Mouse (Mus musculus): ENCODE measurements around the gene Zfhx3.

Gene Zfhx3

DNA sequence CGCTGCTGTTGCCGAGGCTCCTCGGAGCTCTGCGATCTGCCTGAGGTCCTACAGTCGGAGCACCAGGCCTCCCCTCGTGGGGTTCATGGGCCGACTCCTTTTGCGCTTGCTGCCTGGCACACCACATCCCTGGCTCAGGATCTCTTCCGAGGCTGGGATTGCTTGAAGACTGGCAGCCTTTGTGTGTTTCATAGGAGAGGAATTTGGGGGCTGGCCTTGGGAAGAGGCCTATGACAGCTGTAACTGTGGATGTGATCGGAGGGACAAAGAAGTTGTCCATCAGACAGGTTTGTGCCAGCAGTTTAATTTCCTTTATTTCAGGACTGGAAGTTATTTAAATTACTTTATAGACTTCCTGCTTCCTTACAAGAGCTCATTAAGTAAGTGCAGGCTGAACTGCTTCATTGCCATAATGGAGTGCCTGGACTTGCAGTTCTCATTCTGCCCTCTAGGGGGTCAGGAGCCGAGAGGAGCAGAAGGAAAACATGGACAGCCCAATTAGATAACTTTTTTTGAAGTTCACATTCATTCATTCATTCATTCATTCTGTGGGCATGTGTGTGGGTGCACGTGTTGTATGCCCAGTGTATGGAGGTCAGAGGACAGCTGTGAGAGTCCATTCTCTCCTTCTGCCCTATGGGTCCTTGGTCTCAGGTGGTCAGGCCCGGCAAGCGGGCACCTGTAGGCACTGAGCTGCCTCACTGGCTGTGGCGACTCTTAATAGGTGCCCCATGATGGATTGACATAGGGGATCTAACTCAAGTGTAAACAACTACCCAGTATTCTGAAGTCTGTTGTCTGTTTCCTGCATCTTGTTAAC lies 817.3 kb downstream of the Zfhx3 start:
- DNase-seq, result peak; percentile 61 to 62

DNA sequence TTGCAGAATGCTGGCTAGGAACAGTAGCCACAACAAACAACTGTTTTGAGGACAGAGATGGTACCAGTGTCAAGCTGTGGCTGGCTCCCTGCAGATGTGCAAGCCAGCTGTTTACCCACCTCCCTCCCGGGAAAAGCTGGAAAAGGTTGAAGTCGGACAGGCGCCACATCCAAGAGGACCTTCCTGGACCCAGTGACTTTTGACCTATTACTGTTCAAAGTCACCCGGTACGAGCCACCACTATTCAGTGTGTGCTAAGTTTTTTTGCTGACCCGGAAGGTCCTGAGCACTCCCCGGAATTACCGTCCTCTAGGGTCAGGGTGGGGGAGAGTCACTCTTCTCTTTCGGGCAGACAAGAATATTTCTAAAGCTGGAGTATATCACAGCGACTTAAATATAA lies 818.3 kb downstream of the Zfhx3 start:
- DNase-seq, result no peak

DNA sequence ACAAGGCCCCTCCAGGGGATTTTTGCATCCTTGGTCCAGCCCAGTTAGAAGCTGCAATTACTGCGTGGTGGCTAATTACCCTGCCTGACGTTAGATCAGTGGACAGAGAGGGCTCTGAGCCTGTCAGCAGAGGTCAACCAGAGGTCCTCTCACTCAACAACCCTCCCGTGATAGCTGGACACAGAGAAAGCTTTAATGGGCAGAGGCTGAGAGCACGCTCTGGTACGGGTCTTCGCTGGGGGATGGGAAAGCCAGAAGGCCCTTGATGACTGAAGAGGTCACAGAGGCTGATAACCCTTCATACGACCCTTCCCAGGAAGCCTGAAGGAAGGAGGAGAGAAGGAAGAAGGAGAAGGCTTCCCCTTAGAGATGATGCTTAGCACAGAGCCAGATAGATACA lies 820.1 kb downstream of the Zfhx3 start:
- DNase-seq, result no peak

DNA sequence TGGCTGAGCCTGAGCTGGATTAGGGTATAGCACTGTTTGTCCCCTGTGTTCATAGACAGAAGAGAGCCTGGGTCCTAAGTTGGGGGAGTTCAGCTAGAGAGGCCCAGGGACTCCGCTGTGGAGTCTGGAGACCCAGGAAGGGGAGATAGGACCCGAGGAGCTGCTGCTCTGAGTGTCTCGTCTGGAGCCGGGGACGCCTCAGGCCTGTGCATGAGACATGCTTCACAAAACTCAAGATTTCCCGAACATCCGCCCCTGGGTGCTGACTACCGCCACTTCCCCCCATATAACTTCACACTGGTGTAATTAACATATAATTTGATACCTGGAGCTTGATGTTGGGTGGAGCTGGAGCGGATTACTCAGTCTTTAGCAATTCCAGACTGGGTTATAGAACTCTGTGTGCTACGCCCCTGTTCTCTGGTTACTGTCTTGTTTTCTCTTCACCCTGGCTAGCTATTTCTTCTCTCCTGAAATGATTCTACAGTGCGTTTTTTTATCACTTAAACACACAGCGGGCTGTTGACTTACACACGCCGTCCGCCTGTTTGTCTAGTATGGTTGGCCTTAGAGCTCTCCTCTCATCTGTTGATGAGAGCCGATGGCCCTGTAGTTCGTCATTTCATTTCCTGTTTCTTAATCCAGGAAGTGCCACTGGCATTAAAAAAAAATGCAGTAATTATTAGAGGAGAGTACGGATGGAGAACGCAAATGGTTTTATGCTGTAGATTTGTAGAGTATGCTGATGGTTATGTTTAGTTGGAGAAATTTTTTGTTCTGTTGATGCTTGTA lies 822.2 kb downstream of the Zfhx3 start:
- DNase-seq, result no peak

DNA sequence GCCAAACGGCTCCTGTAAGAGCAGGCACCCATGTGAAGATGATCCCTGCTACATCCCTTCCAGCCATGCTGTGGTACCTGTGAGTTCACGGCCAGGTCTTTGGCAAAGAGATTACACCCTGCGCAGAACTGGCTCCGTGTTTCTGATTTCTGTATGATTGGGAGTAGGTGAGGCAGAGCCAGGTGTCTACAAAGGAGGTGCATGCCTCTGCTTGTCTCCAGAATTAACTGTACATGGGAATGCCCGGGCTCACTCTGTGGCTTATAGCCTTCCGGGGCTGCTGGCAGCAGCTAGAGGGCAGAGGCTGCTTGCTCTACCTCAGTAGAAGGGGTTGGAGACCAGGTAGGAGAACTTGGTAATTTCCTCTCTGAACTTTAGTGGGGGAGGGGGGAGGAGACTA lies 823.7 kb downstream of the Zfhx3 start:
- DNase-seq, result no peak

DNA sequence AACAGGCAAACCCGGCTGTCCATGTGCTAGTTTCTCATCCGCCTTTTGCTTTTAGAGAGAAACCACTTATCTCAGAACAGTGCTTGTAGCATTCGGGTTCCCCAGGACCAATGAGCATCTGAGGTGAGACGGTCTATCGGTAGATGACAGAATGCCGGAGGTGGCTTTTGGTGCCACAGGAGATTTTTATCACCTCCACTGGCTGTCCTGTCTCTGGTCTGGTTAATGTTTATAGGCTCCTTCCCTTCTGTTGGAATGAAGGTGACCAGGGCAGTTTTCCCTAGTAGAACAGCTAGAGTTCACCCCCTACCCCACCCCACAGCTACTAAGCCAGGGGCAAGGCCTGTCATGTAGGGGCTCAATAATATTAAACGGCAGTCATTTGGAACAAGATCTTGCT lies 825.6 kb downstream of the Zfhx3 start:
- DNase-seq, result no peak

DNA sequence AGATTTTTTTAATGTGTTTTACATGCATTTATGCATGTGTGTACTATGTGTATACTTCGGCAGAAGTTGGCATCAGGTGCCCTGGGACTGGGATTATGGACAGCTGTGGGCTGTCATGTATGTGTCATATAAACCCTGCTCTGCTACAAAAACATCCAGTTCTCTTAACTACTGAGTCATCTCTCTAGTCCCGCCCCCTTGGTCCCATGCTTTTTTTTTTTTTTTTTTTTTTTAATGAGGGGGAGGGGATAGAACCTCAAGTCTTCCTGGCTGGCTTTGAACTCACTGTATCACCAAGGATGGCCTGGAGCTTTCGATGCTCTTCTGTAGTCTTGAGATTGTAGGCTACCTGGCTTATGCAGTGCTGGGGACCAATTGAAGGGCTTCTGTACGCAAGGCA lies 827.9 kb downstream of the Zfhx3 start:
- no peak for DNase-seq

DNA sequence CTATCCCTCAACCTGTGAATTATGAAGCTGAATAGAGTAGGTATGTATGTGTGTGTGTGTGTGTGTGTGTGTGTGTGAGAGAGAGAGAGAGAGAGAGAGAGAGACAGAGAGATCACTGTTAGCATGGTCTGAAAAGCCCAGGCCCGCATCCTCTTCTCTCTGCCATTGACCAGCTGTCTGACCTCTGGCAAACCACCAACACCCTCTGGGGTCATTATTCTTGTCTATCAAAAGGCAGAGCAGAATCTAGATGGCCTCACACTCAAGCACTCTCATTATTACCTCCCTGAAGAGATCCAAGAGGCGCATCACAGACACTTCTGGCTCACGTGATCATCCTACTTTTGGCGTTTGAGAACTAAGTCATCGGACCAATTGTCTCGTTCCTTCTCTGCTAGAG lies 831.0 kb downstream of the Zfhx3 start:
- no peak for DNase-seq

DNA sequence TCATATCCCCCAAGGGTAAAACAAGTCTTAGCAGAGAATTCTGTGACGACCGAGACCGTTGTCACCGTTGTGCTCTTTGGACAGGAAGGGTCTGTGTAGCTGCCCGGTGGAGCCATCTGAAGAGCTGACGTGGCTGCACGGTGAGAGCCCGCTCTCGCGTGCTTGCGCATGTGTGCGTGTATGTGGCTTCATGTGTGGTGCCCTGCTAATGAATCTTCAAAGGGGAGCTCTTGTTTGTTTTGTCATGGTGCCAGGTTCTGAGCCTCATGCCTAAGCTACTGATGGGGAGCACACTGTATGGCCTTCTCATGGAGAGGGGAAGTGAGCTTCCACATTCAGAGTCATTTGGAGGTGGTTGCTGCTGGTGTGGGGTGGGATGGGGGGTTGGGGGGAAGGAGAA lies 835.6 kb downstream of the Zfhx3 start:
- DNase-seq, result no peak

DNA sequence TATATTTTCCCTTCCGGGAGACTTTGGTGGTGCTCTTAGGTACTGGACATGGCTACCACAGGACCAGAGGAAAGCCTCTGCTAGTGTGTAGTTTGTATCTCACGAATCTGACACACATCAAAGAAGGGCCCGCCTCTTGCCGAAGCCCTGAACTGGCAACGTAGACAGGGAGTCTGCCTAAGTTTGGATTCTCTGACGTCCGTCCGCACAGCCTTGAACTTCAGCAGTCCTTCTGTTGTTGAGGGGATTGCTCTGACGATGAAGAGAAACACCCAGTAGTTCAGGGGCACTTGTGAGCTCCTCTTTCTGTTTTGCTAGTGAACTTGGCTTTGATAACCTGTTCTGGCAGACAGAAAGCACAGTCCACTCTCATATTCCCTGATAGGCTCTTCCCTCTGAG lies 836.1 kb downstream of the Zfhx3 start:
- no peak for DNase-seq

DNA sequence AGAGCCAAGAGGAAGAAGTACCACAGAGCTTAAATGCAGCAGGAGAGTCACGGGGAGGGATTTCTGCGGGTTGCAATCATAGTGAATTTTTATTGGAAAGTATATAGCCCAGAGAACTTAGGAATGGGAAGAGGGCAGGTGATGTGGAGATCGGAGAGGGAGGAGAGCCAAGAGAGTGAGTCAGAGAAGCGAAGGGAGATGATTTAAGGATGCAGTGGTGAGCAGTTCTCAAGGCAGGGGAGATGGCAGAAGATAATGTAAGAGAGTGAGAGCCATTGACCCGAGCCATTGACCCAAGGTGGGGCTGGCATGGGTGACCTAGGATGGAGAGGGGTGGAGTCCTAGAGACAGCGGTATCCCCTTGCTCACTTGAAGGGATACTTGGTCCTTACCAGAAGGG lies 838.3 kb downstream of the Zfhx3 start:
- no peak for DNase-seq

DNA sequence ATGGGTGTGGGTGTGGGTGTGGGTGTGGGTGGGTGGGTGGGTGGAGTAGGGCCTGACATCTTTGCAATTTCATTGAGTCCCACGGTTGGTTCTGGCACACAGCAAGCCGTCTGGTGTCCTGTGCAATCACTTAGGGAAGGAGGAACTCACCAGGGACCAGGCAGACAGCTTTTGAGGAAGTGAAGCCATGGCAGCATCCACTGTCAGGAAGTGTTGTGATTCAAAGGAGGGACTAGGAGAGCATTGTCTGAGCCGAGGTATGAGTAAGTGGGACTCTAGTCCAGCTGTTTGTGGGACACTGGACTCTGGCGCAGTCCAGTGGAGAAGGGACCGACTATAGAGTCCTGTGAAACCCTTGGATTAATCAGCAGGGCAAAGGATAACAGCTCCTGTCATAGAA lies 838.7 kb downstream of the Zfhx3 start:
- no peak for DNase-seq

DNA sequence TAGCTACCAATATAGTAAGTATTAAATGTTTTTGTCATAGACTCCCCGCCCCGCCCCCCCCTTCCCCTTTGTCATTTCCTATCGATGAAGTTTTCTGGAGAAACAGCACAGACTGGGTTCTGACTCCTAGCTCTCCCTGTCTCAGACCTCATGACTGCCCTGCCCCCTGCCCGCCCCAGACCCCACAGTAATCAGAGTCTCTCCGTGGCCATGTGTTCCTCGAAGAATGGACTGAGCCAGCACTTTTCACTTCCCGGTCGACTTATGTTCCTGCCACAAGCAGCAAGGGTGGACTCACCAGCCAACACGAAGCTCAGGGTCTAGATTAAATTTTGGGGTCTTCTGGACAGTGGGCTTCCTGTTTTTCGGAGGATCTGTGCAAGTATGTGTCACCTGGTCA lies 840.7 kb downstream of the Zfhx3 start:
- DNase-seq, result no peak

DNA sequence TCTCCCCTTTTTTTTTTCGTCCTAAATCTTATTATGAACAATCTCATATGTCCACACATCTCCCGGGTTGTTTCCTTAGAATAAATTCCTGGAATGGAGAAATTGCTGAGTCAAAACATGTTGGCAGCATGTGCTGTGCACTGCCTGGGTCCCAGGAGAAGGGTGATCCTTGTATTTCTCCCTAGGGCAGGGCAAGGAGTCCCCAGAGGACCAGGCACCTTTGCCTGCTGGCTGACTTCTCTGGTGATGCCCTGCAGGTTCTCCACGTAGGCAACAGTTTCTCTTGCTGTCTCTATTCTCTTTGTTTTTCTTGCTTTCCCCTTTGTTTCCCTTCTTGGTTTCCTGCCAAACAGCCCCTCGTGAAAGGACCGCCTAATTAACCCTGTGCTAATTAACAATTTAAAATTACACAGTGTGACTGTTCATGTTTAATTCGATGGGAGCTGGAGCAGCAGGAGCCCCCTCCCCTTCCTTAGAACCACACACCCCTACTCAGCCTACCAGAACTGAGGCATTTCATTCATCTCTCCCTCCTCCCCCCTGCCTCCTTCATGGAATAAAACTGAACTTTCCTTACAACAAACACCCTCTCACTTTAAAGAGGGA lies 845.8 kb downstream of the Zfhx3 start:
- DNase-seq, result no peak

DNA sequence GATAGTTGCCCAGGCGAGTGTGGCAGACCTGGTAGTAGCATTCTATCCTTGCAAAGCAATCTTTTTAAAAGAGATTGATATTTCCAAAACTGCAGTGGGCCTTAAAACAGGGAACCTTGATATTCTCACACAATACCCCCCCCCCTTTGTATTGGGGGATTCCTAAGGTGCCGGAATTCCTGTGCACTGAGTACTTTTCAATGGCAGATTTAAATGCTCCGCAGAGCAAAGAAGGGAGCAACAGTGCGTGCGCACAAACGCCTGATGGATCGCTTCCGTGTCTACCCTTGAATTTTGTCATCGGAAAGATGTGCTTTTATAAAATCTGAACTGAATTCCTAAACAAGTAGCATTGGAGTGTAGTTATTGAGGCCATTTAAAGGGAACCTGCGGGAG lies 846.3 kb downstream of the Zfhx3 start:
- no peak for DNase-seq

DNA sequence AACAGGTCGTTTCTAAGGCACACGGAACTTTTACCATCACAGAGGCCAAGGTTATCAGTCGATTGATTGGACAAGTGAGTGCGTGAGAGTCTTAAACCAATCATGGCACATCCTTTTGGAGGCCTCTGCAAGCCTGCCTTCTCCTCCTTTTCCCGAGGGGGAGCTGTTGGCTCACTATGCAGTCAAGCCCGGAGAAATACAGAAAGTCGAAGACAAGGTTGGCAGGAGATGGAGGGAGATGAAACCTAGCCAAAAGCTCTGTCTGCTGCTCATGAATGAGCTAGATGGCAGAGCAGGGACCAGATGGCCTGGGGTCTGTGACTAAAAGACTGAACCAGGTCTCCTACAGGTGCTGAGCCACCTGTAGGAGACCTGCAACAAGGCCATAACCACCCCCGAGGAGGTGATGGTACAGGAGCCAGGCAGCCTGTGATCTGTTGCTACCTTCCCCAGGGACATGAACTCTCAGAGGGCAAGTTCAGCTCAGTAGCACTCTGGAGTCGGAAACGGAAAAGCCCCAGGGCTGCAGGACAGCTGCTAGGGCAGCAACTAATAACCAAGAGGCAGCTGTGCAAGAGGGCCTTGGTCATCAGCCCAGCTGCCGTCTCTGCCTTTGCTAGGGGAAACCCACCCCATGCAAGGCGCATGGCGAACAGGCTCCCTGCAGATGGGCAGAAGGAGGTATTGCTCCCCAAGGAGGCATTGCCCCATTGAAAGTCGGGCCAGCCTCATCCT lies 848.3 kb downstream of the Zfhx3 start:
- no peak for DNase-seq

DNA sequence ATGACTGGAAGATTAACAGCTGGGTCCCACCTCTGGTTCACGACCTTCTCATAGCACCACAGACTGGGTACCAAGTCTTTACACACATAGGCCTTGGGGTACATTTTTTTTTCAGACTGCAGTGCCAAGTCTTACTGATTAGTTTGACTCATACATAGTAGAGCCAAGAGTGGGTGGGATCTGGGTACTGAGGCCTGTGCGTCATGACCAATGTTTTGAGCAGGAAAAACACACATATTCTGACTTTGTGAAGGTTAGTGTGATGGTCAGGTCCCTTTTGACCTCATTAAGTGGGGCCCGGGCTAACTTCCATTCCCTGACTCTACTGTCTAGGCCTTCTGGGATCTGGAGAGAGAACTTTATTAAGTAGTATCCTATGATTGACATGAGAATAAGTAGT lies 853.6 kb downstream of the Zfhx3 start:
- DNase-seq, result no peak

DNA sequence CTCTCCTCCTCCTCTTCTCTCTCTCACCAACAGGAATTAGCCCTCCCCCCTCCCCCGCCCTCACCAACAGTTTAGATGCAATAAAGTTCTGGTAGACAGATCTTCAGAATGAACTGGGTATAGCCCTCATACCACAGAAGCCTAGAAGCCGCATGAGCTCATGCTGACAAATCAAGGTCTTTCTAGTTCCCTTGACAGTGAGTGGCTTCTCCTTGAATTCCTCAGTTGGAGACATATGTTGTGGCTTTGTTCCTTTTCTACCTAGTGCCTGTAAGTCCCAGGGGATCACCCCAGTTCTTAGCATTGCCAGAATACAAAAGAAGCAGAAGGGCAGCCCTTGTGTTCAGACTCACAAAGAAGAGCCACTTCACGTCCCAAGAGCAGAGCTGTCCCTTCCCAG lies 854.4 kb downstream of the Zfhx3 start:
- DNase-seq, result no peak

DNA sequence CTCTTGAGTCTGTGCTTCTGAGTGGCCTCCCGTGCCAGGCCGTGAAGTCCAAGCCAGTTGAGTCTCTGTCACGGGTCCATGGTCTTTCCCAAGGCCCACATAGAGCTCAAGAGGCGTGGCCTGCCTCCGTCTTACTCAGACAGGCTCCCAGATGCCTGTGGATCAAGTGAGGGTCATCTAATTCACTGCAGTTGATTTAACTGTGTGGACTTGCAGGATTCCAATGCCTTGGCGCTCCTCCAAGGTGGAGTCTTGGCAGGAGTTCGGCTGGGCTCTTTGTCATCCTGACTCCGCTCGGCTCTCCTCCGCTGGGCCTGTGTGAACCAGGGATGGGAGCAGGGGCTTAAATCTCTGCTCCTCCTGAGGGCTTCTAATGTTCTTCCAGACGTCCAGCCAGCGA lies 855.6 kb downstream of the Zfhx3 start:
- DNase-seq, result no peak

DNA sequence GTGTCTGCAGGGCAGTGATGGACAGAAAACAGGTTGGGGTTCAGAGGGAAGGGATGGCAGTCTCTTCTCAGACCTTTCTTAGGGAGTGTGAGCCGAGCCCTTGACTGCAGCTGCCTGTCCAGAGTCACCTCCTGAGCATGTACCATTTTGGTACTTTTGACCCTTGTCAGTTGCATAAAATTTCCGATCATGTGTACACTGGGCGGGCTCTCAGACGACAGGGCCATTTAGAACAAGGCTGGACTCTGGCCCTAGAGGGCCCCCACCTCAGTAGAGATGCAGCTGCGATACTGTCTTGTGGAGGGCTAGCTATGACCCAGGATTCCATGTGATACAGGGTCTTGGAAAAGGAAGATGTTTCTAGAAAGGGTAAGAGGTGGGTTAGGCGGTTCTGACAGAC lies 856.8 kb downstream of the Zfhx3 start:
- DNase-seq, result no peak

DNA sequence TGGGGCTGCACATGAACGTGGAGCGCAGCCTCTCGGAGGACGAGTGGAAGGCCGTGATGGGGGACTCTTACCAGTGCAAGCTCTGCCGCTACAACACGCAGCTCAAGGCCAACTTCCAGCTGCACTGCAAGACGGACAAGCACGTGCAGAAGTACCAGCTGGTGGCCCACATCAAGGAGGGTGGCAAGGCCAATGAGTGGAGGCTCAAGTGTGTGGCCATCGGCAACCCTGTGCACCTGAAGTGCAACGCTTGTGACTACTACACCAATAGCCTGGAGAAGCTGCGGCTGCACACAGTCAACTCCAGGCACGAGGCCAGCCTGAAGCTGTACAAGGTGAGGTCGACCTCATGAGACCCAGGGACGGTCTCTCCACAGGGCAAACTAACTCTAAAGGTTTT lies 857.9 kb downstream of the Zfhx3 start:
- DNase-seq, result no peak

DNA sequence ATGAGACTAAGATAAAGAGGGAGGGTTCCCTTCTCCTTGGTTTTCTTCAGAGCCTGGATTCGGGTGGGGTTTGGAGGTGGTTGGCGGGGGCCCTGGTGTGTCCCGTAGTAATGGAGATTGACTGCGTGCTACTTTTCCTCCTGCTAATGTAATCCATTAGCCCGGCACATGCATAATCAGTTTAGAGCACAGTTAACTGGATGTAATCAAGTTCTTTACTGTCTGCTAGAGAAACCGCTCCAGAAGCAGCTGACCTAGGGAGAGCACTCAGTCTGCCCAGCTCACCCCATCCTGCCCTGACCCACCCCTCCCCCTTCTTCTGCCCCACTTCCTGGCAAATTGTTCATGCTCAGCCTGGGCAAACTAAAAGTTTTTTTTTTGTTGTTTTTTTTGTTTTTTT lies 860.6 kb downstream of the Zfhx3 start:
- no peak for DNase-seq

DNA sequence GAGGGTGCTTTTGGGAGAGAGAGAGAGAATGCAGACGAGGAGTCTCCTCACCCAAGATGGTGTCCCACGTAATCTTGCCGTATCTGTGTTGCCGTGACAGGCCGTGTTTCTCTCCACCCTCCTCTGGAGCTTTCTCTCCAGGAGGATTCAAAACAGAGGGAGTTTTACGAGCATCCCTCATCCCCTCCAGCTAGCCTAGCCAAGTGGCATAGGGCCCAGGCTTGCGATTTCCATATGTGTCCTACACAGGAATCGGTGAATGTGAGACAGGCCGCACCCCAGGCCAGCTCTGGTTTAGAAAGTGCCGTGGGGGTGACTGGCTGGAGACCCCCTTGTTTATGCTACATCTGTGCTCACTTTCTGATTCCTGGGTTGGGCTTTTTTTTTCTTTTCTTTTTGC lies 869.2 kb downstream of the Zfhx3 start:
- no peak for DNase-seq
